ENCODE assay signal across 8 mouse cellular contexts in genomic region chr6:28528208-28528607, GRCm38 (mm10).
"Had no signal": no experiment of that assay in that cellular context is flagged by ENCODE, and none has a peak within 500 bp of the region (broad histone marks: within the 10 kb centered on the region; RNA-seq: fewer than 3 reads in every experiment).

No protein-coding gene starts in this region.

- DNase-seq: kidney, postnatal 25 days; layer of hippocampus, adult 9-11 months; liver; lung, adult 18-20 months; lung, postnatal 10 days; lung, postnatal 36 days; midbrain, embryonic 14.5 days; thymus, postnatal 25 days had no signal
